In genomic region chr5:3544480-3544769, GRCm38 (mm10) we compare ENCODE assay signal across 10 mouse cellular contexts. TPM values are rescaled to one million over a fixed set of nuclear protein-coding genes. Genes with fewer than 3 reads are reported as not detected.
DNase-seq lines count a peak whose midpoint lies in the region; ATAC-seq lines count a peak whose summit lies in the region.
"Had no signal": no experiment of that assay in that cellular context is flagged by ENCODE, and none has a peak within 500 bp of the region (broad histone marks: within the 10 kb centered on the region; RNA-seq: fewer than 3 reads in every experiment).

No protein-coding gene starts in this region.

- no peak for DNase-seq in kidney, postnatal 25 days
- peak; percentile 25 for DNase-seq in R1 (ENCODE audit: low read depth, low spot score)
- no peak for DNase-seq in midbrain, embryonic 14.5 days
- DNase-seq in spleen, postnatal 10 days (ENCODE audit: low spot score in 2 of 2) = no peak
- DNase-seq in yolk sac, embryonic 10.5 days (ENCODE audit: low spot score) = no peak
- DNase-seq in left cerebral cortex, postnatal 4 days = no peak
- DNase-seq: adrenal gland, adult 8-10 months; lung, postnatal 4 days had no signal

- peaks cover 12% of the 10 kb centered on the region; the same call in 1 of the 2 replicates for H3K4me1 ChIP-seq in kidney, embryonic 14.5 days (ENCODE audit: control insufficient read depth, insufficient read depth, low read length)
- H3K4me1 ChIP-seq in hindbrain, embryonic 12.5 days = peaks cover 22% of the 10 kb centered on the region
- H3K4me1 ChIP-seq in midbrain, embryonic 14.5 days (ENCODE audit: control insufficient read depth, insufficient read depth, low read length) = peaks cover 13% of the 10 kb centered on the region

- peak overlapping the region; percentile 91 for H3K9ac ChIP-seq in kidney, embryonic 14.5 days (ENCODE audit: low read depth, low read length)
- H3K9ac ChIP-seq in hindbrain, embryonic 12.5 days = peak overlapping the region; percentile 94
- H3K9ac ChIP-seq in midbrain, embryonic 14.5 days (replicated peaks; ENCODE audit: low read length) = peak overlapping the region; percentile 86

- H3K27me3 ChIP-seq in kidney, embryonic 14.5 days (ENCODE audit: control insufficient read depth, insufficient read depth, low read length) = no peaks in the 10 kb centered on the region
- H3K27me3 ChIP-seq in hindbrain, embryonic 12.5 days = no peaks in the 10 kb centered on the region
- no peaks in the 10 kb centered on the region for H3K27me3 ChIP-seq in midbrain, embryonic 14.5 days (ENCODE audit: control insufficient read depth, insufficient read depth, low read length)

- WGBS in kidney, embryonic 14.5 days = 11% methylated on average over 7 of the region's 7 CpGs
- 10% methylated on average over 7 of the region's 7 CpGs for whole genome bisulfite sequencing in hindbrain, embryonic 12.5 days
- WGBS in midbrain, embryonic 14.5 days = 10% methylated on average over 7 of the region's 7 CpGs

- no peaks in the 10 kb centered on the region for H3K9me3 ChIP-seq in kidney, embryonic 14.5 days (ENCODE audit: control insufficient read depth, low read length)
- H3K9me3 ChIP-seq in hindbrain, embryonic 12.5 days (replicated peaks) = no peaks in the 10 kb centered on the region
- no peaks in the 10 kb centered on the region for H3K9me3 ChIP-seq in midbrain, embryonic 14.5 days (ENCODE audit: control insufficient read depth, low read length)

- intact Hi-C loops in left cerebral cortex, postnatal 4 days (cut with DNase I) = no loop called here

- ATAC-seq in kidney, embryonic 14.5 days (ENCODE audit: low FRiP score, low TSS enrichment) = peak; percentile 36; the same call in 1 of the 2 replicates
- ATAC-seq in hindbrain, embryonic 12.5 days (ENCODE audit: low FRiP score) = peak; percentile 12; the same call in 1 of the 2 replicates
- no peak for ATAC-seq in midbrain, embryonic 14.5 days (ENCODE audit: low FRiP score, low TSS enrichment)

- H3K4me3 ChIP-seq in kidney, embryonic 14.5 days (ENCODE audit: low read length) = peak overlapping the region; percentile 89
- H3K4me3 ChIP-seq in hindbrain, embryonic 12.5 days = peak overlapping the region; percentile 91
- peak overlapping the region; percentile 90 for H3K4me3 ChIP-seq in midbrain, embryonic 14.5 days (replicated peaks; ENCODE audit: low read depth, low read length)

- peak overlapping the region; percentile 45 for H3K4me2 ChIP-seq in kidney, embryonic 14.5 days (replicated peaks; ENCODE audit: low read depth, low read length)
- peak overlapping the region; percentile 77 for H3K4me2 ChIP-seq in hindbrain, embryonic 12.5 days (replicated peaks)
- peak overlapping the region; percentile 80 for H3K4me2 ChIP-seq in midbrain, embryonic 14.5 days (ENCODE audit: low read length)

- H3K36me3 ChIP-seq in kidney, embryonic 14.5 days (ENCODE audit: control insufficient read depth, insufficient read depth, low read length) = peaks cover 3% of the 10 kb centered on the region; the same call in 1 of the 2 replicates
- H3K36me3 ChIP-seq in hindbrain, embryonic 12.5 days = no peaks in the 10 kb centered on the region
- H3K36me3 ChIP-seq in midbrain, embryonic 14.5 days (ENCODE audit: control insufficient read depth, insufficient read depth, low read length) = no peaks in the 10 kb centered on the region

- no peak overlapping the region for H3K27ac ChIP-seq in kidney, embryonic 14.5 days (ENCODE audit: low read depth, low read length)
- H3K27ac ChIP-seq in hindbrain, embryonic 12.5 days = no peak overlapping the region
- H3K27ac ChIP-seq in midbrain, embryonic 14.5 days (replicated peaks; ENCODE audit: low read depth, low read length) = no peak overlapping the region

RNA-seq across cellular contexts. Expression of gene Fam133b, which starts 0.8 kb away (rescaled TPM):
- 38.9 and 42.6 TPM in 2 replicates for polyA plus RNA-seq in kidney, embryonic 14.5 days (2014; fragmentation: Nextera tagmentation; extraction: Ambion mirVana)
- polyA plus RNA-seq in hindbrain, embryonic 12.5 days (2016; fragmentation: Nextera tagmentation; extraction: Ambion mirVana) = 32.4 and 35.1 TPM in 2 replicates
- polyA plus RNA-seq in midbrain, embryonic 14.5 days (2014; fragmentation: Nextera tagmentation; extraction: Ambion mirVana) = 25.7 and 29.0 TPM in 2 replicates
- total RNA-seq in left cerebral cortex, postnatal 4 days (2021) = 10 to 100 TPM; 42.1 to 50.1 TPM

RNA-seq across cellular contexts. Expression of gene 1700109H08Rik, which starts 26.9 kb away (rescaled TPM):
- 2.8 and 4.1 TPM in 2 replicates for polyA plus RNA-seq in kidney, embryonic 14.5 days (2014; fragmentation: Nextera tagmentation; extraction: Ambion mirVana)
- polyA plus RNA-seq in hindbrain, embryonic 12.5 days (2016; fragmentation: Nextera tagmentation; extraction: Ambion mirVana) = 3.2 and 4.6 TPM in 2 replicates
- 3.6 and 4.1 TPM in 2 replicates for polyA plus RNA-seq in midbrain, embryonic 14.5 days (2014; fragmentation: Nextera tagmentation; extraction: Ambion mirVana)
- total RNA-seq in left cerebral cortex, postnatal 4 days (2021) = 1 to 10 TPM; 4.5 to 6.9 TPM

RNA-seq across cellular contexts. Expression of gene Pex1, which starts 51.4 kb away (rescaled TPM):
- 14.3 and 18.3 TPM in 2 replicates for polyA plus RNA-seq in kidney, embryonic 14.5 days (2014; fragmentation: Nextera tagmentation; extraction: Ambion mirVana)
- polyA plus RNA-seq in hindbrain, embryonic 12.5 days (2016; fragmentation: Nextera tagmentation; extraction: Ambion mirVana) = 20.9 and 23.3 TPM in 2 replicates
- polyA plus RNA-seq in midbrain, embryonic 14.5 days (2014; fragmentation: Nextera tagmentation; extraction: Ambion mirVana) = 21.8 and 24.4 TPM in 2 replicates
- total RNA-seq in left cerebral cortex, postnatal 4 days (2021) = 10 to 100 TPM; 29.7 to 36.3 TPM

RNA-seq across cellular contexts. Expression of gene Rbm48, which starts 52.0 kb away (rescaled TPM):
- 14.9 and 16.2 TPM in 2 replicates for polyA plus RNA-seq in kidney, embryonic 14.5 days (2014; fragmentation: Nextera tagmentation; extraction: Ambion mirVana)
- polyA plus RNA-seq in hindbrain, embryonic 12.5 days (2016; fragmentation: Nextera tagmentation; extraction: Ambion mirVana) = 13.0 and 13.8 TPM in 2 replicates
- 15.7 and 18.5 TPM in 2 replicates for polyA plus RNA-seq in midbrain, embryonic 14.5 days (2014; fragmentation: Nextera tagmentation; extraction: Ambion mirVana)
- 10 to 100 TPM; 12.4 to 13.1 TPM for total RNA-seq in left cerebral cortex, postnatal 4 days (2021)
